8 mouse cellular contexts compared by ENCODE assay signal in genomic region chr14:21053586-21053985, GRCm38 (mm10). TPM values are rescaled to one million over a fixed set of nuclear protein-coding genes. Genes with fewer than 3 reads are reported as not detected.
DNase-seq lines count a peak whose midpoint lies in the region; ATAC-seq lines count a peak whose summit lies in the region.

No protein-coding gene starts in this region.

- no peak overlapping the region for H3K9ac ChIP-seq in hindbrain, embryonic 12.5 days
- H3K9ac ChIP-seq in hindbrain, embryonic 16.5 days (ENCODE audit: low read depth, low read length) = no peak overlapping the region
- peak overlapping the region; percentile 73; the same call in 1 of the 2 replicates for H3K9ac ChIP-seq in intestine, embryonic 15.5 days
- H3K9ac ChIP-seq in midbrain, embryonic 11.5 days (ENCODE audit: low read length) = no peak overlapping the region

- peak overlapping the region; percentile 76 for H3K4me2 ChIP-seq in hindbrain, embryonic 12.5 days (replicated peaks)
- H3K4me2 ChIP-seq in hindbrain, embryonic 16.5 days (ENCODE audit: low read length) = no peak overlapping the region; the same call in 1 of the 2 replicates
- H3K4me2 ChIP-seq in intestine, embryonic 15.5 days (replicated peaks) = peak overlapping the region; percentile 97
- peak overlapping the region; percentile 96 for H3K4me2 ChIP-seq in midbrain, embryonic 11.5 days

- no peak for ATAC-seq in hindbrain, embryonic 12.5 days (ENCODE audit: low FRiP score)
- ATAC-seq in hindbrain, embryonic 16.5 days = no peak
- ATAC-seq in intestine, embryonic 15.5 days = no peak
- ATAC-seq in midbrain, embryonic 11.5 days (ENCODE audit: low FRiP score) = no peak

- DNase-seq in embryo, embryonic 11 days = peak; percentile 21
- peak; percentile 67 for DNase-seq in midbrain, embryonic 11.5 days (ENCODE audit: low spot score, missing footprints)
- no peak for DNase-seq in gastrocnemius, adult 18-20 months (ENCODE audit: low spot score)
- DNase-seq in gastrocnemius, postnatal 14 days = no peak
- no peak for DNase-seq in MN1 (ENCODE audit: low spot score)

- intact Hi-C loops in gastrocnemius, postnatal 14 days (cut with DNase I; ENCODE audit: low total_unique reads) = no loop called here

- H3K27me3 ChIP-seq in hindbrain, embryonic 12.5 days = no peaks in the 10 kb centered on the region
- H3K27me3 ChIP-seq in hindbrain, embryonic 16.5 days (replicated peaks; ENCODE audit: control insufficient read depth, insufficient read depth, low read length) = no peaks in the 10 kb centered on the region
- no peaks in the 10 kb centered on the region for H3K27me3 ChIP-seq in intestine, embryonic 15.5 days (replicated peaks)
- no peaks in the 10 kb centered on the region for H3K27me3 ChIP-seq in midbrain, embryonic 11.5 days (ENCODE audit: control insufficient read depth, insufficient read depth, low read length)

- H3K4me3 ChIP-seq in hindbrain, embryonic 12.5 days = no peak overlapping the region
- H3K4me3 ChIP-seq in hindbrain, embryonic 16.5 days (ENCODE audit: low read length) = no peak overlapping the region; the same call in 1 of the 2 replicates
- H3K4me3 ChIP-seq in intestine, embryonic 15.5 days (replicated peaks) = peak overlapping the region; percentile 83
- no peak overlapping the region for H3K4me3 ChIP-seq in midbrain, embryonic 11.5 days (ENCODE audit: low read depth, low read length)

- no peaks in the 10 kb centered on the region for H3K9me3 ChIP-seq in hindbrain, embryonic 12.5 days (replicated peaks)
- no peaks in the 10 kb centered on the region for H3K9me3 ChIP-seq in hindbrain, embryonic 16.5 days (ENCODE audit: control insufficient read depth, low read length)
- no peaks in the 10 kb centered on the region for H3K9me3 ChIP-seq in intestine, embryonic 15.5 days
- no peaks in the 10 kb centered on the region for H3K9me3 ChIP-seq in midbrain, embryonic 11.5 days (ENCODE audit: control insufficient read depth, low read length)

- 44% methylated on average over 7 of the region's 7 CpGs for WGBS in hindbrain, embryonic 12.5 days
- whole genome bisulfite sequencing in hindbrain, embryonic 16.5 days = 50% methylated on average over 7 of the region's 7 CpGs
- 49% methylated on average over 7 of the region's 7 CpGs for WGBS in intestine, embryonic 15.5 days
- WGBS in midbrain, embryonic 11.5 days = 53% methylated on average over 7 of the region's 7 CpGs

- no peaks in the 10 kb centered on the region for H3K36me3 ChIP-seq in hindbrain, embryonic 12.5 days
- H3K36me3 ChIP-seq in hindbrain, embryonic 16.5 days (ENCODE audit: control insufficient read depth, insufficient read depth, low read length) = no peaks in the 10 kb centered on the region
- H3K36me3 ChIP-seq in intestine, embryonic 15.5 days = no peaks in the 10 kb centered on the region
- H3K36me3 ChIP-seq in midbrain, embryonic 11.5 days (ENCODE audit: control insufficient read depth, insufficient read depth, low read length) = no peaks in the 10 kb centered on the region

- no peak overlapping the region for H3K27ac ChIP-seq in hindbrain, embryonic 12.5 days
- H3K27ac ChIP-seq in hindbrain, embryonic 16.5 days (ENCODE audit: low read depth, low read length) = no peak overlapping the region
- no peak overlapping the region for H3K27ac ChIP-seq in intestine, embryonic 15.5 days
- H3K27ac ChIP-seq in midbrain, embryonic 11.5 days (ENCODE audit: low read depth, low read length) = no peak overlapping the region

- H3K4me1 ChIP-seq in hindbrain, embryonic 12.5 days = peaks cover 9% of the 10 kb centered on the region; the same call in 1 of the 2 replicates
- H3K4me1 ChIP-seq in hindbrain, embryonic 16.5 days (ENCODE audit: control insufficient read depth, insufficient read depth, low read depth, low read length) = peaks cover 9% of the 10 kb centered on the region
- 0 out of 2 replicates have a peak, but pooled peaks cover 3% of the 10 kb centered on the region for H3K4me1 ChIP-seq in intestine, embryonic 15.5 days (replicated peaks)
- peaks cover 4% of the 10 kb centered on the region; the same call in 1 of the 2 replicates for H3K4me1 ChIP-seq in midbrain, embryonic 11.5 days (ENCODE audit: control insufficient read depth, insufficient read depth, low read length)

RNA-seq across cellular contexts. Expression of gene Adk, which starts 1.2 kb away (rescaled TPM):
- polyA plus RNA-seq in hindbrain, embryonic 12.5 days (2016; fragmentation: Nextera tagmentation; extraction: Ambion mirVana) = 76.2 and 79.3 TPM in 2 replicates
- polyA plus RNA-seq in hindbrain, embryonic 16.5 days (2015; fragmentation: Nextera tagmentation; extraction: Ambion mirVana) = 41.4 and 45.9 TPM in 2 replicates
- polyA plus RNA-seq in intestine, embryonic 15.5 days (2015; fragmentation: Nextera tagmentation; extraction: Ambion mirVana) = 215 and 230 TPM in 2 replicates
- 112 and 120 TPM in 2 replicates for polyA plus RNA-seq in midbrain, embryonic 11.5 days (2014; fragmentation: Nextera tagmentation; extraction: Ambion mirVana)
- total RNA-seq in gastrocnemius, adult 18-20 months (2021) = 100 to 1,000 TPM; 106 to 111 TPM
- total RNA-seq in gastrocnemius, postnatal 14 days (2021) = 100 to 1,000 TPM in 1 of 2 experiments, 10 to 100 TPM in 1; 93.8 to 101 TPM

RNA-seq across cellular contexts. Expression of gene Ap3m1, which starts 1.3 kb away (rescaled TPM):
- 105 and 109 TPM in 2 replicates for polyA plus RNA-seq in hindbrain, embryonic 12.5 days (2016; fragmentation: Nextera tagmentation; extraction: Ambion mirVana)
- 76.1 and 76.4 TPM in 2 replicates for polyA plus RNA-seq in hindbrain, embryonic 16.5 days (2015; fragmentation: Nextera tagmentation; extraction: Ambion mirVana)
- 70.2 and 79.0 TPM in 2 replicates for polyA plus RNA-seq in intestine, embryonic 15.5 days (2015; fragmentation: Nextera tagmentation; extraction: Ambion mirVana)
- polyA plus RNA-seq in midbrain, embryonic 11.5 days (2014; fragmentation: Nextera tagmentation; extraction: Ambion mirVana) = 143 and 159 TPM in 2 replicates
- total RNA-seq in gastrocnemius, adult 18-20 months (2021) = 10 to 100 TPM; 32.3 to 34.3 TPM
- total RNA-seq in gastrocnemius, postnatal 14 days (2021) = 10 to 100 TPM; 35.9 to 45.5 TPM

Comparison
In these comparisons a context has a peak if more than half of its experiments do, and no peak if none do; other contexts are left out.
1. DNase-seq: peak in embryo, embryonic 11 days (single experiment) and midbrain, embryonic 11.5 days (single experiment); none in gastrocnemius, adult 18-20 months (single experiment), gastrocnemius, postnatal 14 days (single experiment) and MN1 (single experiment).